Mouse (Mus musculus): ENCODE results near the gene Col4a3bp.

DNA sequence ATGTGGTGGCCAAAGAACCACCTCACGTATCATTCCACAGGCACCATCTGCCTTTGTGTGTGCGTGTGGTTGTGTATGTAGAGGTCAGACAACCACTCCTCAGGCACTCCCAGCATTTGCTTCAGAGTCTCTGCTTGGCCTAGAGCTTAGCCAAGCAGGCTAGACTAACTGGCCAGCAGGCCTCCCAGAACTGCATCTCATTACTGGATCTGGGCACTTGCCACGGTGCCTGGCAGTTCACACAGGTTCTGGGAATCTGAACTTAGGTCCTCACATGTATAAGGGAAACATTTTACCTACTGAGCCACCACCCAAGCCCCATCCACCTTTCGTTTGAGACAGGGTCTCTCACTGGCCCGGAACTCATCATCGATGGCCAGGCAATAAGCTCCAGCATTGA, 10.2 kb upstream of the Col4a3bp start:
- TF ChIP-seq TAL1 (IDR thresholded peaks at IDR 0.05; ENCODE audit: low read length) (no peak), GATA1 (IDR thresholded peaks at IDR 0.05; ENCODE audit: low read length) (no peak)
